Mouse (Mus musculus) bone marrow, adult 2 months (tissue): ENCODE results near the gene Dok4. TPM values are rescaled to one million over a fixed set of nuclear protein-coding genes. Genes with fewer than 3 reads are reported as not detected.

Experiments used
- H3K27ac ChIP-seq: fragments of 200-500 bp; 2 replicates; pipeline ENCODE4 v1.5.1; 2012; ENCODE audit warnings: low read depth, mild to moderate bottlenecking, control low read depth, inconsistent platforms, low read length; ENCODE audit not compliant: control insufficient read depth, poor library complexity, insufficient read depth
- H3K4me1 ChIP-seq: fragments of 200-500 bp; 2 replicates; pipeline ENCODE4 v1.6.1; 2011; ENCODE audit warnings: low read length; ENCODE audit not compliant: control insufficient read depth, insufficient read depth
- H3K4me3 ChIP-seq: fragments of 200-500 bp; replicated peaks from 2 replicates; pipeline ENCODE3; 2011; ENCODE audit warnings: mild to moderate bottlenecking, low read depth, low read length, control low read depth; ENCODE audit not compliant: control insufficient read depth
- CTCF ChIP-seq: fragments of 200-500 bp; IDR thresholded peaks from 2 replicates; pipeline ENCODE4 v1.5.1; 2011; ENCODE audit warnings: low read length, control low read depth; ENCODE audit not compliant: control insufficient read depth, insufficient read depth
- POLR2A ChIP-seq: fragments of 200-500 bp; IDR thresholded peaks from 2 replicates; pipeline ENCODE4 v1.6.1; 2011; ENCODE audit warnings: low read depth, mild to moderate bottlenecking, control low read depth, low read length, borderline replicate concordance; ENCODE audit not compliant: control insufficient read depth
- WGBS: fragments of 180-500 bp; shearing (Covaris S2); methylation state at CpG from one replicate; pipeline ENCODE4 v1.1.7; 2018; 5-methylcytosine and 5-hydroxymethylcytosine counted together
- polyA plus RNA-seq: library from polyadenylated mRNA; stranded (reverse); fragments of >200 nt; gene quantifications from 2 replicates; pipeline ENCODE4 v1.2.4, GENCODE M21; 2011; ENCODE audit warnings: low replicate concordance; ENCODE audit not compliant: missing spikeins, insufficient read depth, insufficient read length

The Dok4 gene
- polyA plus RNA-seq, 1 experiment: 5.6 TPM

GRCm38 (mm10) chr8:94875096-94875870, 847 bp downstream of the Dok4 start:
- Histone ChIP-seq H3K4me3 (peak overlapping the region; percentile 61), H3K27ac (no peak overlapping the region), H3K4me1 (peaks cover 3% of the 10 kb centered on the region; the same call in 1 of the 2 replicates)
- WGBS: 32% methylated on average over 17 of the region's 17 CpGs
- TF ChIP-seq POLR2A (no peak), CTCF (no peak)

- peak; percentile 89 for TF ChIP-seq CTCF
- no peak for TF ChIP-seq POLR2A
- Histone ChIP-seq H3K27ac (no peak overlapping the region), H3K4me1 (peaks cover 3% of the 10 kb centered on the region; the same call in 1 of the 2 replicates), H3K4me3 (peak overlapping the region; percentile 42)
- 14% methylated on average over 6 of the region's 6 CpGs for WGBS
Measured at GRCm38 (mm10) chr8:94874358-94874757, 1.8 kb downstream of the Dok4 start.

GRCm38 (mm10) chr8:94872576-94872975, 3.6 kb downstream of the Dok4 start:
- Histone ChIP-seq H3K4me1 (peaks cover 3% of the 10 kb centered on the region; the same call in 1 of the 2 replicates), H3K27ac (no peak overlapping the region), H3K4me3 (no peak overlapping the region)
- TF ChIP-seq CTCF (no peak), POLR2A (no peak)
- WGBS: 90% methylated on average over 2 of the region's 2 CpGs

GRCm38 (mm10) chr8:94872156-94872555, 4.0 kb downstream of the Dok4 start:
- TF ChIP-seq CTCF (no peak), POLR2A (no peak)
- Histone ChIP-seq H3K27ac (no peak overlapping the region), H3K4me1 (peaks cover 3% of the 10 kb centered on the region; the same call in 1 of the 2 replicates), H3K4me3 (no peak overlapping the region)
- 48% methylated on average over 3 of the region's 3 CpGs for WGBS

- Histone ChIP-seq H3K4me1 (no peaks in the 10 kb centered on the region; the same call in 1 of the 2 replicates), H3K27ac (no peak overlapping the region), H3K4me3 (no peak overlapping the region)
- TF ChIP-seq CTCF (no peak), POLR2A (no peak)
- 7% methylated on average over 7 of the region's 7 CpGs for WGBS
Measured at GRCm38 (mm10) chr8:94871108-94871894, 4.8 kb downstream of the Dok4 start.

GRCm38 (mm10) chr8:94870474-94871107, 5.5 kb downstream of the Dok4 start:
- WGBS: 3% methylated on average over 22 of the region's 22 CpGs
- H3K4me1 ChIP-seq: no peaks in the 10 kb centered on the region; the same call in 1 of the 2 replicates

GRCm38 (mm10) chr8:94870003-94870402, 6.1 kb downstream of the Dok4 start:
- Histone ChIP-seq H3K27ac (no peak overlapping the region), H3K4me1 (no peaks in the 10 kb centered on the region; the same call in 1 of the 2 replicates), H3K4me3 (no peak overlapping the region)
- TF ChIP-seq CTCF (no peak), POLR2A (no peak)
- WGBS: 35% methylated on average over 4 of the region's 4 CpGs

More at GRCm38 (mm10) chr8:94870474-94871107, 5.5 kb downstream of the Dok4 start:
- TF ChIP-seq CTCF (no peak), POLR2A (no peak; the same call in 1 of the 2 replicates)
- H3K27ac ChIP-seq: no peak overlapping the region
- no peak overlapping the region for H3K4me3 ChIP-seq
